Mouse (Mus musculus) embryonic facial prominence, embryonic 13.5 days (tissue): Measurements from ENCODE around the gene Zfp493. TPM values are rescaled to one million over a fixed set of nuclear protein-coding genes. Genes with fewer than 3 reads are reported as not detected.
"Not testable (repeated sequence)": the region's sequence is repeated elsewhere in the genome, so short reads cannot be mapped to it uniquely, and the experiment has no call there.

Source experiments
- ATAC-seq: fragments of 200-750 bp; cut with Nextera tagmentation; 2 replicates; pipeline ENCODE4 v1.8.0; 2017; ENCODE audit warnings: low read depth; ENCODE audit not compliant: insufficient number of reproducible peaks, insufficient read depth, low FRiP score, low TSS enrichment
- H3K27ac ChIP-seq: fragments of 300-500 bp; sonication (generic); 2 replicates; pipeline ENCODE4 v1.5.1; 2015; ENCODE audit warnings: moderate library complexity, mild to moderate bottlenecking, inconsistent platforms
- H3K27me3 ChIP-seq: fragments of 300-500 bp; sonication (generic); 2 replicates; pipeline ENCODE4 v1.6.1; 2015; ENCODE audit warnings: mild to moderate bottlenecking, inconsistent platforms
- H3K36me3 ChIP-seq: fragments of 300-500 bp; sonication (generic); 2 replicates; pipeline ENCODE4 v1.6.1; 2015; ENCODE audit warnings: mild to moderate bottlenecking, inconsistent platforms
- H3K4me1 ChIP-seq: fragments of 300-500 bp; sonication (generic); 2 replicates; pipeline ENCODE4 v1.6.1; 2015; ENCODE audit warnings: inconsistent platforms
- H3K4me2 ChIP-seq: fragments of 300-500 bp; sonication (generic); 2 replicates; pipeline ENCODE4 v1.6.1; 2015; ENCODE audit warnings: moderate library complexity, mild to moderate bottlenecking, inconsistent platforms
- H3K4me3 ChIP-seq: fragments of 300-500 bp; sonication (generic); 2 replicates; pipeline ENCODE4 v1.5.1; 2015; ENCODE audit warnings: mild to moderate bottlenecking, inconsistent platforms
- H3K9ac ChIP-seq: fragments of 300-500 bp; sonication (generic); 2 replicates; pipeline ENCODE4 v1.6.1; 2015; ENCODE audit warnings: mild to moderate bottlenecking, inconsistent platforms
- H3K9me3 ChIP-seq: fragments of 300-500 bp; sonication (generic); 2 replicates; pipeline ENCODE4 v1.6.1; 2016; ENCODE audit warnings: inconsistent platforms
- WGBS: fragments of 180-500 bp; shearing (Covaris S2); methylation state at CpG from one replicate; pipeline ENCODE4 v1.1.7; 2015; ENCODE audit warnings: mixed read lengths; 5-methylcytosine and 5-hydroxymethylcytosine counted together
- polyA plus RNA-seq: library from polyadenylated mRNA; unstranded; fragments of >200 nt; fragmentation: Nextera tagmentation; extraction: Ambion mirVana; gene quantifications from 2 replicates; pipeline ENCODE4 v1.2.1, GENCODE M21; 2015

Zfp493 gene
- 2.4 and 2.9 TPM in 2 replicates for polyA plus RNA-seq

GRCm38 (mm10) chr13:67779265-67780221 is at the start of gene Zfp493:
TSS of gene Zfp493 (plus strand) at chr13:67779693.
- Histone ChIP-seq H3K4me2 (peak within 1 kb of the TSS; percentile 79), H3K9ac (peak within 1 kb of the TSS; percentile 79), H3K27ac (peak within 1 kb of the TSS; percentile 49), H3K4me3 (peak within 1 kb of the TSS; percentile 69), H3K36me3 (no peaks in the 10 kb centered on the region), H3K27me3 (no peaks in the 10 kb centered on the region), H3K4me1 (peaks cover 4% of the 10 kb centered on the region; the same call in 1 of the 2 replicates), H3K9me3 (no peaks in the 10 kb centered on the region)
- 6% methylated on average over 26 of the region's 26 CpGs for WGBS
- peak; percentile 90 for ATAC-seq

GRCm38 (mm10) chr13:67734391-67734790 is 45.1 kb upstream of the Zfp493 start:
- not testable (repeated sequence) for H3K4me1 ChIP-seq, ATAC-seq, H3K27me3 ChIP-seq, H3K36me3 ChIP-seq, H3K4me2 ChIP-seq, H3K4me3 ChIP-seq, H3K9ac ChIP-seq, H3K27ac ChIP-seq
- WGBS, result 93% methylated on average over 9 of the region's 9 CpGs
- H3K9me3 ChIP-seq, result peaks cover 12% of the 10 kb centered on the region; the same call in 1 of the 2 replicates

GRCm38 (mm10) chr13:67742941-67743340 is 36.6 kb upstream of the Zfp493 start:
- no peaks in the 10 kb centered on the region for H3K4me1 ChIP-seq
- H3K9me3 ChIP-seq, result peaks cover 2% of the 10 kb centered on the region
- no peak overlapping the region for H3K4me3 ChIP-seq
- H3K36me3 ChIP-seq, result peaks cover 9% of the 10 kb centered on the region
- ATAC-seq, result no peak
- H3K27ac ChIP-seq, result no peak overlapping the region
- H3K9ac ChIP-seq, result no peak overlapping the region
- H3K27me3 ChIP-seq, result no peaks in the 10 kb centered on the region
- 84% methylated on average over 3 of the region's 3 CpGs for WGBS
- no peak overlapping the region for H3K4me2 ChIP-seq

GRCm38 (mm10) chr13:67743896-67744295 is 35.6 kb upstream of the Zfp493 start:
- H3K27me3 ChIP-seq, result no peaks in the 10 kb centered on the region
- 87% methylated on average over 9 of the region's 9 CpGs for WGBS

GRCm38 (mm10) chr13:67754333-67755306 is 24.9 kb upstream of the Zfp493 start, which contains the start of gene Zfp85:
TSS of gene Zfp85 (minus strand) at chr13:67755228.
- peak; percentile 88 for ATAC-seq

More at GRCm38 (mm10) chr13:67743896-67744295, 35.6 kb upstream of the Zfp493 start:
- H3K4me3 ChIP-seq, result no peak overlapping the region
- no peaks in the 10 kb centered on the region for H3K4me1 ChIP-seq
- no peak overlapping the region for H3K4me2 ChIP-seq
- no peak for ATAC-seq
- H3K9ac ChIP-seq, result no peak overlapping the region
- H3K9me3 ChIP-seq, result peaks cover 10% of the 10 kb centered on the region
- H3K36me3 ChIP-seq, result peaks cover 19% of the 10 kb centered on the region
- H3K27ac ChIP-seq, result no peak overlapping the region

GRCm38 (mm10) chr13:67755761-67756160 is 23.7 kb upstream of the Zfp493 start:
- Histone ChIP-seq H3K4me2 (no peak overlapping the region; the same call in 1 of the 2 replicates), H3K36me3 (peaks cover 9% of the 10 kb centered on the region), H3K27me3 (no peaks in the 10 kb centered on the region), H3K27ac (no peak overlapping the region; the same call in 1 of the 2 replicates), H3K4me1 (peaks cover 4% of the 10 kb centered on the region), H3K4me3 (no peak overlapping the region; the same call in 1 of the 2 replicates), H3K9me3 (no peaks in the 10 kb centered on the region), H3K9ac (no peak overlapping the region)
- WGBS, result 84% methylated on average over 6 of the region's 6 CpGs
- ATAC-seq, result no peak

More at GRCm38 (mm10) chr13:67754333-67755306, 24.9 kb upstream of the Zfp493 start, which contains the start of gene Zfp85:
- peak within 1 kb of the TSS; percentile 67 for H3K4me2 ChIP-seq
- peaks cover 4% of the 10 kb centered on the region for H3K4me1 ChIP-seq
- no peaks in the 10 kb centered on the region for H3K27me3 ChIP-seq
- WGBS, result 5% methylated on average over 24 of the region's 24 CpGs
- H3K36me3 ChIP-seq, result peaks cover 13% of the 10 kb centered on the region
- peak within 1 kb of the TSS; percentile 87 for H3K27ac ChIP-seq
- H3K9ac ChIP-seq, result peak within 1 kb of the TSS; percentile 74
- H3K9me3 ChIP-seq, result no peaks in the 10 kb centered on the region
- H3K4me3 ChIP-seq, result peak within 1 kb of the TSS; percentile 68

GRCm38 (mm10) chr13:67759966-67760365 is 19.5 kb upstream of the Zfp493 start:
- Histone ChIP-seq H3K4me3 (no peak overlapping the region), H3K9ac (no peak overlapping the region), H3K27me3 (no peaks in the 10 kb centered on the region), H3K9me3 (no peaks in the 10 kb centered on the region), H3K36me3 (no peaks in the 10 kb centered on the region), H3K27ac (no peak overlapping the region), H3K4me1 (no peaks in the 10 kb centered on the region), H3K4me2 (no peak overlapping the region)
- WGBS, result 84% methylated on average over 1 of the region's 1 CpGs
- no peak for ATAC-seq

- WGBS, result 81% methylated on average over 2 of the region's 2 CpGs
- no peaks in the 10 kb centered on the region for H3K4me1 ChIP-seq
Observed at GRCm38 (mm10) chr13:67763031-67763768, 16.3 kb upstream of the Zfp493 start.

GRCm38 (mm10) chr13:67791921-67792455 is 12.5 kb downstream of the Zfp493 start:
- ATAC-seq, result no peak
- WGBS, result 90% methylated on average over 10 of the region's 10 CpGs

More at GRCm38 (mm10) chr13:67763031-67763768, 16.3 kb upstream of the Zfp493 start:
- ATAC-seq, result no peak
- no peak overlapping the region for H3K27ac ChIP-seq
- H3K27me3 ChIP-seq, result no peaks in the 10 kb centered on the region
- no peaks in the 10 kb centered on the region for H3K36me3 ChIP-seq
- no peak overlapping the region for H3K4me2 ChIP-seq
- no peak overlapping the region for H3K4me3 ChIP-seq
- no peak overlapping the region for H3K9ac ChIP-seq
- H3K9me3 ChIP-seq, result no peaks in the 10 kb centered on the region

GRCm38 (mm10) chr13:67798618-67799017 is 19.1 kb downstream of the Zfp493 start:
- H3K4me3 ChIP-seq, result no peak overlapping the region
- no peak overlapping the region for H3K4me2 ChIP-seq
- no peaks in the 10 kb centered on the region for H3K9me3 ChIP-seq
- no peak for ATAC-seq
- no peaks in the 10 kb centered on the region for H3K36me3 ChIP-seq
- H3K4me1 ChIP-seq, result no peaks in the 10 kb centered on the region
- no peaks in the 10 kb centered on the region for H3K27me3 ChIP-seq
- WGBS, result 62% methylated on average over 3 of the region's 3 CpGs
- no peak overlapping the region for H3K27ac ChIP-seq
- H3K9ac ChIP-seq, result no peak overlapping the region

More at GRCm38 (mm10) chr13:67791921-67792455, 12.5 kb downstream of the Zfp493 start:
- Histone ChIP-seq H3K4me2 (no peak overlapping the region), H3K9ac (no peak overlapping the region), H3K9me3 (0 out of 2 replicates have a peak, but pooled peaks cover 3% of the 10 kb centered on the region), H3K4me3 (no peak overlapping the region), H3K4me1 (no peaks in the 10 kb centered on the region), H3K27ac (no peak overlapping the region), H3K27me3 (no peaks in the 10 kb centered on the region), H3K36me3 (peaks cover 6% of the 10 kb centered on the region)
